Mouse (Mus musculus): Measurements from ENCODE around the gene Tgif1. TPM values are rescaled to one million over a fixed set of nuclear protein-coding genes. Genes with fewer than 3 reads are reported as not detected.

Gene Tgif1
- polyA plus RNA-seq, 1 experiment: 20.7 TPM

- no peaks in the 10 kb centered on the region for H3K4me1 ChIP-seq (ENCODE audit: control insufficient read depth, insufficient read depth, low read length)
- no peaks in the 10 kb centered on the region for H3K27me3 ChIP-seq (replicated peaks; ENCODE audit: control insufficient read depth, insufficient read depth, low read length)
- TF ChIP-seq CTCF (conservative IDR thresholded peaks at IDR 0.05; ENCODE audit: insufficient read depth, insufficient read length, low read depth, low read length) (no peak), POLR2A (IDR thresholded peaks at IDR 0.05; ENCODE audit: low read depth, low read length) (no peak)
- DNase-seq: no peak
- H3K27ac ChIP-seq (ENCODE audit: insufficient read depth, low read depth, low read length): no peak overlapping the region
- H3K36me3 ChIP-seq (ENCODE audit: control insufficient read depth, insufficient read depth, low read length): no peaks in the 10 kb centered on the region
- WGBS: 71% methylated on average over 10 of the region's 10 CpGs
- H3K4me3 ChIP-seq (ENCODE audit: insufficient read depth, low read depth, low read length): no peak overlapping the region
Observed at GRCm38 (mm10) chr17:70888657-70889056, 35.3 kb upstream of the Tgif1 start.

DNA sequence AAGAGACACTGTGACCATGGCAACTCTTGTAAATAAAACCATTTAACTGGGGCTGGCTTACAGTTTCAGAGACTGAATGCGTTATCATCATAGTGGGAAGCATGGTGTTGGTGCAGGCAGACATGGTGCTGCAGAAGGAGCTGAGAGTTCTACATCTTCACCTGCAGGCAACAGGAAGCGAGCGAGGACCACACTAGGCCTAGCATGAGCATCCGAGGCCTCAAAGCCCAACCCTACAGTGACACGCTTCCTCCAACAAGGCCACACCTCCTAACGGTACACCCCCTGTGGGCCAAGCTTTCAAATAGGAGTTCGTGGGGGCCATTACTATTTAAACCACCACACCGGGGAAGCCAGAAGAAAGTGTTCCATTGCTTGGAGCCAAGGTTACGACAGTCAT is 34.5 kb upstream of the Tgif1 start:
- TF ChIP-seq CTCF (conservative IDR thresholded peaks at IDR 0.05; ENCODE audit: insufficient read depth, insufficient read length, low read depth, low read length) (no peak), POLR2A (IDR thresholded peaks at IDR 0.05; ENCODE audit: low read depth, low read length) (no peak)
- WGBS: 92% methylated on average over 9 of the region's 9 CpGs

DNA sequence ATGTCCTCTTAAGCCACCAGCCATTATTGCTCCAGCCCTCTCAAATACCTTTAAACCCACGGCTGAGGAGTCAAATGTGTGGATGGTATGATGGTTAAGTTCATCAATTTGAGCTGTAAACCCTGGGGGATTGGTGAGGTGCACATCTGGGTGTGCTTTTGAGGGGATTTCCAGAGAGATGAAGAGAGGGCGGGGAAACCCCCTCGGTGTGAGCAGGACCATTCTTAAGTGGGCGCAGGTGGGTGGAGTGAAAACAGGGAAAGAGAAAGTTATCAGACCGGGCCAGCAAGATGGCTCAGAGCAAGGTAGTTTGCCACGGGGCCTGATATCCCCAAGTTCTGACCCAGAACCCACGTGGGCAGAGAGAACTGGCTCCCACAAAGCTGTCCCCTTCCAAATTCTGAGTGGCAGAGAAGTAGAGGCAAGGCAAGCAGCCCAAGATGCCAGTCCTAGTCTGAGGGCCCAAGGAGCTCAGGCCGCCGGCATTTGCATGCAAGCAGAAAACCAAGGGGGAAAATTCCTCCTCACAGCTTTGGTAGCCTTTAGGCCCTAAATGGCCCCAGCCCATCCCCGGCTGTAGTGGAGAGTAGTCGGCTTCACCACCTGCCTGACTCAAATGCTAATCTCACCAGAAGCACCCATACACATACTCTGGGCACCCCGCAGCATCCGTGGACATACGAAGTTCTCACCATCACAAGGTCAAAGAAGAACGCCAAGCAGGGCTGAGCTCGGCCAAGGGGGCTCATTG is 33.5 kb upstream of the Tgif1 start:
- 84% methylated on average over 16 of the region's 16 CpGs for WGBS
- TF ChIP-seq CTCF (conservative IDR thresholded peaks at IDR 0.05; ENCODE audit: insufficient read depth, insufficient read length, low read depth, low read length) (no peak), POLR2A (IDR thresholded peaks at IDR 0.05; ENCODE audit: low read depth, low read length) (no peak)
- Histone ChIP-seq H3K4me3 (ENCODE audit: insufficient read depth, low read depth, low read length) (no peak overlapping the region), H3K36me3 (ENCODE audit: control insufficient read depth, insufficient read depth, low read length) (no peaks in the 10 kb centered on the region), H3K27ac (ENCODE audit: insufficient read depth, low read depth, low read length) (no peak overlapping the region), H3K4me1 (ENCODE audit: control insufficient read depth, insufficient read depth, low read length) (no peaks in the 10 kb centered on the region), H3K27me3 (replicated peaks; ENCODE audit: control insufficient read depth, insufficient read depth, low read length) (no peaks in the 10 kb centered on the region)
- DNase-seq: no peak

More for the DNA sequence above, 34.5 kb upstream of the Tgif1 start:
- no peak for DNase-seq
- Histone ChIP-seq H3K27ac (ENCODE audit: insufficient read depth, low read depth, low read length) (no peak overlapping the region), H3K4me1 (ENCODE audit: control insufficient read depth, insufficient read depth, low read length) (no peaks in the 10 kb centered on the region), H3K36me3 (ENCODE audit: control insufficient read depth, insufficient read depth, low read length) (no peaks in the 10 kb centered on the region), H3K27me3 (replicated peaks; ENCODE audit: control insufficient read depth, insufficient read depth, low read length) (no peaks in the 10 kb centered on the region), H3K4me3 (ENCODE audit: insufficient read depth, low read depth, low read length) (no peak overlapping the region)

DNA sequence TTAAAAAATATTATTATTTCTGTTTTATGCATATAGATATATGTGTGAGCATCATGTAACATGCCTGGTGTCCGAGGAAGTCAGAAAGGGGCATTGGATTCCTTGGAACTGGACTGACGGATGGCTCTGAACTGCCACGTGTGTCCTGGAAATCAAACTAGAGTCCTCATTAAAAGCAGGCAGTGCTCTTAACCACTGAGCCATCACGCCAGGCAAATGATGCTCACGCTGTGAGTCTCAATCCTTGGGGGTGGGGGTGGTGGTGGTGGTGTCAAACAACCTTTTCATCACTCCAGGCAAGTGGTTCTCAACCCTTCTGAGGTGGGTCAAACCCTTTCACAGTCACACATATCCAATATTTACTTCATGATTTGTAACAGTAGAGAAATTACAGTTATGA is 32.5 kb upstream of the Tgif1 start:
- DNase-seq: no peak
- TF ChIP-seq POLR2A (IDR thresholded peaks at IDR 0.05; ENCODE audit: low read depth, low read length): no peak
- no peak for TF ChIP-seq CTCF (conservative IDR thresholded peaks at IDR 0.05; ENCODE audit: insufficient read depth, insufficient read length, low read depth, low read length)
- H3K36me3 ChIP-seq (ENCODE audit: control insufficient read depth, insufficient read depth, low read length): no peaks in the 10 kb centered on the region
- no peak overlapping the region for H3K4me3 ChIP-seq (ENCODE audit: insufficient read depth, low read depth, low read length)
- no peak overlapping the region for H3K27ac ChIP-seq (ENCODE audit: insufficient read depth, low read depth, low read length)
- WGBS: 80% methylated on average over 5 of the region's 5 CpGs
- H3K27me3 ChIP-seq (replicated peaks; ENCODE audit: control insufficient read depth, insufficient read depth, low read length): no peaks in the 10 kb centered on the region
- H3K4me1 ChIP-seq (ENCODE audit: control insufficient read depth, insufficient read depth, low read length): no peaks in the 10 kb centered on the region

DNA sequence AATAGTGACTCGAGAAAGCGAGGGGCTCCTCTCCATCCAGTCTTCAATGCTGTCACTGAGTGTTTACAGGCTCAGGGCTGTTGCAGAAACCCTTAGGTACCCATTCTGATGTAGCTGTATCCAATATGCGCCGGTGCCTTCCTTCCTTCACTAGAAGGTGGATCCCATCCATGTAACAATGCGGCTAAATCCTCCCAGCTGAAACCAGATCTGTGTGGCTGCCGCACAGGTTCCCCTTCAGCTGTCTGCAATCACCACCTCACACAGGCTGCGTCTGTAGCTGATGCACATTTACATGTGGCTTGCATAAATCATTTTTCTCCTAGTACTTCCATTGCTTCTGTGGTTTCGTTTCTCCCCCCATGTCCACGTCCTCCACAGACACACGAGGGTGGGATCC is 28.6 kb upstream of the Tgif1 start:
- WGBS: 69% methylated on average over 10 of the region's 10 CpGs

DNA sequence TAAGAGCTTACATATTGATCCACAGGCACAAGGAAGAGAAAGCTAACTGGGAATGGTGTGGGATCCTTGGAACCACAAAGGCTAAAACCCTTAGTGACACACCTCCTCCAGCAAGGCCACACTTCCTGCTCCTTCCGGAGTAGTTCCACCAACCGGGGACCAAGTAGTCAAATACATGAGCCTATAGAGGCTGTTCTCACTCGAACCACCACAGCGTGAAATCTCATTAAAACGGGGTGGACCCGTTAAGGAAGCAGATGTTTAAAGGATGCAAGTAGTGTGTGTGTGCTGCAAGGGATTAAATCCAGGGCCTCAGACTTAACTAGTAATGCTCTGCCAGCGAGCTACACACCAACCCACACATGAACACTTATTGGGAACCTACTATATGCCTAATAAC is 27.8 kb upstream of the Tgif1 start:
- no peaks in the 10 kb centered on the region for H3K27me3 ChIP-seq (replicated peaks; ENCODE audit: control insufficient read depth, insufficient read depth, low read length)
- H3K27ac ChIP-seq (ENCODE audit: insufficient read depth, low read depth, low read length): no peak overlapping the region
- TF ChIP-seq CTCF (conservative IDR thresholded peaks at IDR 0.05; ENCODE audit: insufficient read depth, insufficient read length, low read depth, low read length) (no peak), POLR2A (IDR thresholded peaks at IDR 0.05; ENCODE audit: low read depth, low read length) (no peak)
- no peak for DNase-seq
- no peaks in the 10 kb centered on the region for H3K36me3 ChIP-seq (ENCODE audit: control insufficient read depth, insufficient read depth, low read length)
- no peaks in the 10 kb centered on the region for H3K4me1 ChIP-seq (ENCODE audit: control insufficient read depth, insufficient read depth, low read length)
- no peak overlapping the region for H3K4me3 ChIP-seq (ENCODE audit: insufficient read depth, low read depth, low read length)
- 54% methylated on average over 7 of the region's 7 CpGs for WGBS

More for the DNA sequence above, 28.6 kb upstream of the Tgif1 start:
- no peak for DNase-seq
- Histone ChIP-seq H3K27ac (ENCODE audit: insufficient read depth, low read depth, low read length) (no peak overlapping the region), H3K27me3 (replicated peaks; ENCODE audit: control insufficient read depth, insufficient read depth, low read length) (no peaks in the 10 kb centered on the region), H3K36me3 (ENCODE audit: control insufficient read depth, insufficient read depth, low read length) (no peaks in the 10 kb centered on the region), H3K4me1 (ENCODE audit: control insufficient read depth, insufficient read depth, low read length) (no peaks in the 10 kb centered on the region), H3K4me3 (ENCODE audit: insufficient read depth, low read depth, low read length) (no peak overlapping the region)
- TF ChIP-seq POLR2A (IDR thresholded peaks at IDR 0.05; ENCODE audit: low read depth, low read length) (no peak), CTCF (conservative IDR thresholded peaks at IDR 0.05; ENCODE audit: insufficient read depth, insufficient read length, low read depth, low read length) (no peak)

DNA sequence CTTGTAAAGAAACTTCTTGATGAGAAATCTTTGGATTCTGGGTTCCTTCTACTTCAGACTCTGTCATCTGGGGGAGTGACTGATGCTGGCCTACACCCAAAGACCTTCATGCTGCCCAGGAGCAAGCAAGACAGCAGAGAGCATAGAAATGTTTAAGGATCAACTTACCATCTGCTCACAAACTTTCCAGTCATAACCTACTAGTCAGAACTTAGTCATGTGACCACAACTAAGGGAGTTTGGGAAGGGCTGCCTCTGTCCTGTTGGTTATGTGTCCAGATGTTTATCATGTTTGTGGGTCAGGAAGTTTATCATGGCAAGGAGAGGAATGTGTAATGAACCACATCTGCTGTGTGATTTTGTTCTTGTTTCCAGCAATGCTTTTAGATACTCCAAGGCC is 24.9 kb upstream of the Tgif1 start:
- no peak for TF ChIP-seq CTCF (conservative IDR thresholded peaks at IDR 0.05; ENCODE audit: insufficient read depth, insufficient read length, low read depth, low read length)
- TF ChIP-seq POLR2A (IDR thresholded peaks at IDR 0.05; ENCODE audit: low read depth, low read length): no peak
- Histone ChIP-seq H3K27ac (ENCODE audit: insufficient read depth, low read depth, low read length) (no peak overlapping the region), H3K4me3 (ENCODE audit: insufficient read depth, low read depth, low read length) (no peak overlapping the region), H3K4me1 (ENCODE audit: control insufficient read depth, insufficient read depth, low read length) (no peaks in the 10 kb centered on the region; the same call in 1 of the 2 replicates), H3K36me3 (ENCODE audit: control insufficient read depth, insufficient read depth, low read length) (no peaks in the 10 kb centered on the region), H3K27me3 (replicated peaks; ENCODE audit: control insufficient read depth, insufficient read depth, low read length) (no peaks in the 10 kb centered on the region)
- no peak for DNase-seq

Measured in kidney, adult 2 months (tissue).